In genomic region chr17:34626773-34627092, GRCm38 (mm10) we compare ENCODE assay signal across 8 mouse cellular contexts. TPM values are rescaled to one million over a fixed set of nuclear protein-coding genes. Genes with fewer than 3 reads are reported as not detected.
DNase-seq lines count a peak whose midpoint lies in the region; ATAC-seq and TF ChIP-seq lines count a peak whose summit lies in the region.

No protein-coding gene starts in this region.

- TF ChIP-seq CTCF in liver, postnatal 0 days (IDR thresholded peaks at IDR 0.05; ENCODE audit: low read depth) = peak; percentile 68

- no peaks in the 10 kb centered on the region for H3K9me3 ChIP-seq in embryonic facial prominence, embryonic 13.5 days
- H3K9me3 ChIP-seq in hindbrain, embryonic 14.5 days (ENCODE audit: control insufficient read depth, low read length) = no peaks in the 10 kb centered on the region
- no peaks in the 10 kb centered on the region for H3K9me3 ChIP-seq in liver, postnatal 0 days (ENCODE audit: low read length)

- peak; percentile 78 for DNase-seq in 416B (ENCODE audit: low read depth)
- DNase-seq in CD4-positive, CD25-positive, alpha-beta regulatory T cell, adult 2 months (ENCODE audit: low read depth, low spot score) = peak; percentile 64
- no peak for DNase-seq in hindbrain, embryonic 14.5 days (ENCODE audit: low spot score)
- peak; percentile 52 for DNase-seq in liver, postnatal 0 days
- peak; percentile 74 for DNase-seq in retina, embryonic 14.5 days (ENCODE audit: low spot score)
- DNase-seq in right cerebral cortex, postnatal 25 days = no peak
- no peak for DNase-seq in adrenal gland, adult 8-10 months

- ATAC-seq in embryonic facial prominence, embryonic 13.5 days (ENCODE audit: insufficient number of reproducible peaks, insufficient read depth, low FRiP score, low TSS enrichment, low read depth) = no peak
- ATAC-seq in hindbrain, embryonic 14.5 days (ENCODE audit: low FRiP score) = peak; percentile 5; the same call in 1 of the 2 replicates
- peak; percentile 30 for ATAC-seq in liver, postnatal 0 days

- H3K4me1 ChIP-seq in embryonic facial prominence, embryonic 13.5 days = peaks cover 52% of the 10 kb centered on the region
- H3K4me1 ChIP-seq in hindbrain, embryonic 14.5 days (replicated peaks; ENCODE audit: control insufficient read depth, insufficient read depth, low read length) = peaks cover 42% of the 10 kb centered on the region
- H3K4me1 ChIP-seq in liver, postnatal 0 days (ENCODE audit: insufficient read depth) = peaks cover 43% of the 10 kb centered on the region

- no peak for TF ChIP-seq EP300 in liver, postnatal 0 days (IDR thresholded peaks at IDR 0.05; ENCODE audit: low read depth)

- peak overlapping the region; percentile 91 for H3K4me2 ChIP-seq in embryonic facial prominence, embryonic 13.5 days
- H3K4me2 ChIP-seq in hindbrain, embryonic 14.5 days (replicated peaks) = peak overlapping the region; percentile 85
- H3K4me2 ChIP-seq in liver, postnatal 0 days (ENCODE audit: low read depth, low read length) = peak overlapping the region; percentile 92

- peak overlapping the region; percentile 97 for H3K27ac ChIP-seq in embryonic facial prominence, embryonic 13.5 days
- peak overlapping the region; percentile 90 for H3K27ac ChIP-seq in hindbrain, embryonic 14.5 days
- peak overlapping the region; percentile 88 for H3K27ac ChIP-seq in liver, postnatal 0 days (ENCODE audit: low read depth)

- peaks cover 30% of the 10 kb centered on the region for H3K36me3 ChIP-seq in embryonic facial prominence, embryonic 13.5 days
- H3K36me3 ChIP-seq in hindbrain, embryonic 14.5 days (replicated peaks; ENCODE audit: control insufficient read depth, insufficient read depth) = peaks cover 31% of the 10 kb centered on the region
- H3K36me3 ChIP-seq in liver, postnatal 0 days (replicated peaks; ENCODE audit: insufficient read depth, low read length) = peaks cover 18% of the 10 kb centered on the region

- H3K4me3 ChIP-seq in embryonic facial prominence, embryonic 13.5 days = peak overlapping the region; percentile 82
- peak overlapping the region; percentile 74 for H3K4me3 ChIP-seq in hindbrain, embryonic 14.5 days (replicated peaks; ENCODE audit: low read length)
- peak overlapping the region; percentile 66 for H3K4me3 ChIP-seq in liver, postnatal 0 days (ENCODE audit: low read depth, low read length)

- peak overlapping the region; percentile 83 for H3K9ac ChIP-seq in embryonic facial prominence, embryonic 13.5 days
- H3K9ac ChIP-seq in hindbrain, embryonic 14.5 days = peak overlapping the region; percentile 72
- peak overlapping the region; percentile 72 for H3K9ac ChIP-seq in liver, postnatal 0 days (replicated peaks)

- H3K27me3 ChIP-seq in embryonic facial prominence, embryonic 13.5 days = peaks cover 25% of the 10 kb centered on the region
- H3K27me3 ChIP-seq in hindbrain, embryonic 14.5 days (ENCODE audit: control insufficient read depth, insufficient read depth, low read length) = peaks cover 17% of the 10 kb centered on the region
- peaks cover 35% of the 10 kb centered on the region for H3K27me3 ChIP-seq in liver, postnatal 0 days (ENCODE audit: insufficient read depth, low read length)

- WGBS in embryonic facial prominence, embryonic 13.5 days = 1% methylated on average over 18 of the region's 18 CpGs
- WGBS in hindbrain, embryonic 14.5 days = under 1% methylated on average over 18 of the region's 18 CpGs
- WGBS in liver, postnatal 0 days (ENCODE audit: insufficient replicate concordance) = under 1% methylated on average over 18 of the region's 18 CpGs

RNA-seq across cellular contexts. Expression of gene Ppt2, which starts 1.6 kb away (rescaled TPM):
- polyA plus RNA-seq in embryonic facial prominence, embryonic 13.5 days (2015; fragmentation: Nextera tagmentation; extraction: Ambion mirVana) = 21.6 and 22.2 TPM in 2 replicates
- 22.2 and 25.4 TPM in 2 replicates for polyA plus RNA-seq in hindbrain, embryonic 14.5 days (2014; fragmentation: Nextera tagmentation; extraction: Ambion mirVana)
- polyA plus RNA-seq in liver, postnatal 0 days (2015; fragmentation: Nextera tagmentation; extraction: Ambion mirVana) = 19.3 and 19.8 TPM in 2 replicates
- 10 to 100 TPM; 59.2 to 70.5 (median 64.3) TPM for total RNA-seq in adrenal gland, adult 8-10 months (2022)

RNA-seq across cellular contexts. Expression of gene Prrt1, which starts 2.6 kb away (rescaled TPM):
- 0.55 and 0.78 TPM in 2 replicates for polyA plus RNA-seq in embryonic facial prominence, embryonic 13.5 days (2015; fragmentation: Nextera tagmentation; extraction: Ambion mirVana)
- 7.3 and 8.6 TPM in 2 replicates for polyA plus RNA-seq in hindbrain, embryonic 14.5 days (2014; fragmentation: Nextera tagmentation; extraction: Ambion mirVana)
- 0.05 TPM in 1 of 2 replicates, not detected in the other for polyA plus RNA-seq in liver, postnatal 0 days (2015; fragmentation: Nextera tagmentation; extraction: Ambion mirVana)
- 10 to 100 TPM in 3 of 4 experiments, 1 to 10 TPM in 1; 7.0 to 36.3 (median 20.6) TPM for total RNA-seq in adrenal gland, adult 8-10 months (2022)

RNA-seq across cellular contexts. Expression of gene Egfl8, which starts 11.0 kb away (rescaled TPM):
- 7.5 and 10.2 TPM in 2 replicates for polyA plus RNA-seq in embryonic facial prominence, embryonic 13.5 days (2015; fragmentation: Nextera tagmentation; extraction: Ambion mirVana)
- polyA plus RNA-seq in hindbrain, embryonic 14.5 days (2014; fragmentation: Nextera tagmentation; extraction: Ambion mirVana) = 8.8 and 11.4 TPM in 2 replicates
- polyA plus RNA-seq in liver, postnatal 0 days (2015; fragmentation: Nextera tagmentation; extraction: Ambion mirVana) = 0.46 and 0.66 TPM in 2 replicates
- total RNA-seq in adrenal gland, adult 8-10 months (2022) = 1 to 10 TPM; 1.7 to 3.5 (median 1.9) TPM

RNA-seq across cellular contexts. Expression of gene Fkbpl, which starts 17.8 kb away (rescaled TPM):
- polyA plus RNA-seq in embryonic facial prominence, embryonic 13.5 days (2015; fragmentation: Nextera tagmentation; extraction: Ambion mirVana) = 15.0 and 18.0 TPM in 2 replicates
- 11.7 and 12.9 TPM in 2 replicates for polyA plus RNA-seq in hindbrain, embryonic 14.5 days (2014; fragmentation: Nextera tagmentation; extraction: Ambion mirVana)
- polyA plus RNA-seq in liver, postnatal 0 days (2015; fragmentation: Nextera tagmentation; extraction: Ambion mirVana) = 5.6 and 5.8 TPM in 2 replicates
- 10 to 100 TPM; 13.0 to 15.5 (median 15.1) TPM for total RNA-seq in adrenal gland, adult 8-10 months (2022)

RNA-seq across cellular contexts. Expression of gene Atf6b, which starts 20.2 kb away (rescaled TPM):
- polyA plus RNA-seq in embryonic facial prominence, embryonic 13.5 days (2015; fragmentation: Nextera tagmentation; extraction: Ambion mirVana) = 97.8 and 106 TPM in 2 replicates
- 84.7 and 87.6 TPM in 2 replicates for polyA plus RNA-seq in hindbrain, embryonic 14.5 days (2014; fragmentation: Nextera tagmentation; extraction: Ambion mirVana)
- polyA plus RNA-seq in liver, postnatal 0 days (2015; fragmentation: Nextera tagmentation; extraction: Ambion mirVana) = 12.9 and 13.0 TPM in 2 replicates
- 10 to 100 TPM; 47.1 to 56.6 (median 51.1) TPM for total RNA-seq in adrenal gland, adult 8-10 months (2022)

Comparison
In these comparisons a context has a peak if more than half of its experiments do, and no peak if none do; other contexts are left out.
1. DNase-seq: peak in 416B (single experiment), CD4-positive, CD25-positive, alpha-beta regulatory T cell, adult 2 months (single experiment), liver, postnatal 0 days (single experiment) and retina, embryonic 14.5 days (single experiment); none in hindbrain, embryonic 14.5 days (single experiment), right cerebral cortex, postnatal 25 days (single experiment) and adrenal gland, adult 8-10 months (single experiment).
2. Peak in every context shown above with its lines, with median percentiles within 50 percentile points of each other: H3K27ac ChIP-seq, H3K4me2 ChIP-seq, H3K4me3 ChIP-seq and H3K9ac ChIP-seq.